Mouse (Mus musculus) right cerebral cortex, postnatal 36 days (tissue): ENCODE measurements around the gene Gm36210.
"Not testable (repeated sequence)": the region's sequence is repeated elsewhere in the genome, so short reads cannot be mapped to it uniquely, and the experiment has no call there.

Source experiments
- DNase-seq, 2 experiments: peaks; one replicate each; pipeline ENCODE4 v3.0.0; 2022; ENCODE audit warnings: low spot score in 2 of 2, mixed read lengths in 1 of 2

Gene Gm36210

DNA sequence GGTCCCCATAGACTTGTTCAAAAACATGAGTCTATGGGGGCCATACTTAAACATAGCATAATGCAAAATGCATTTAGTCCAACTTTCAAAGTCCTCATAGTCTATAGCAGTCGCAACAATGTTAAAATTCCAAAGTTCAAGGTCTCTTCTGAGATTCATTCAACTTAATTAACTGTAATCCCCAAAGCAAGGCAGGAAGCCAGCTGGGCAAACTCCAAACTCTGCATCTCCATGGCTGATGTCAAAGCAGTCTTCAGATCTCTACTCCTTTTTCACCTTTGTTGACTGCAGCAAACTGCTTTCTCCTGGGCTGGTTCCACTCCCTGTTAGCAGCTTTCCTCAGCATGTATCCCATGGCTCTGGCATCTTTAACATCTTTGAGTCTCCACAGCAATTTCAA is 27.3 kb downstream of the Gm36210 start:
- not testable (repeated sequence) for DNase-seq

DNA sequence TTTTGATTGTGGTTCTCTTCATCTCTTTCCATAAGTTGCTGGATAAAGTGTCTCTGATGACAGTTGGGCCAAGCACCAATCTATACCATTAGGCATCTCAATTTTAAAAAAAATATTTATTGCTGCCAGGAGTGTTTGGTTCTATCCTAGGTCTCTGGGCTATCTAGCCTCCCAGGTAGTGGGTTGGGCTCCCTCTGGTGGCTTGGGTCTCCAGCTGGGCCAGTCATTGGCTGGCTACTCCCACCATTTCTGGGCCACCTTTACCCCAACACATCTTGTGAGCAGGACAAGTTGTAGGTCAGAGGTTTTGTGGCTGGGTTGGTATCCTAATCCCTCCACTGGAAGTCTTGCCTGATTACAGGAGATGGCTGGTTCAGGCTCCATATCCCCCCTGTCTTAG is 28.1 kb downstream of the Gm36210 start:
- no peak for DNase-seq

DNA sequence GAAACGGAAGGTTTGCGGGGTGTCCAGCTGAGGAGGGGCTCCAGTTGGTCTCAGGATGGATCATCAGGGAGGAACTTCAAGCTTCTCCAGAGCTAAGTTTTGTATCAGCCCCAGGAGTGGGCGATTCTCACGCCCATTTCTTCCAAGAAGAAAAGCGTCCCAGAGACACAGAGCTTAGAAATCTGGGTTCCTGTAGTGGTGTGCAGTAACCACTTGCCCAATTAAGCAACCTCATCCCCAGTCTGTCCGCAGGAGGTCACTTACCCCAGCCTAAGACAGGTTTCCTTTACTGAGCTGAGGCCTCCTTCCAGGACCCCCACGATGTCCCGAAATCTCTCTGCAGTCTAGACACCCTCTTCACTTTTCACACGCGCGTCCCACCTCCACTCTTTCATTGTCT is 29.1 kb downstream of the Gm36210 start:
- no peak for DNase-seq

DNA sequence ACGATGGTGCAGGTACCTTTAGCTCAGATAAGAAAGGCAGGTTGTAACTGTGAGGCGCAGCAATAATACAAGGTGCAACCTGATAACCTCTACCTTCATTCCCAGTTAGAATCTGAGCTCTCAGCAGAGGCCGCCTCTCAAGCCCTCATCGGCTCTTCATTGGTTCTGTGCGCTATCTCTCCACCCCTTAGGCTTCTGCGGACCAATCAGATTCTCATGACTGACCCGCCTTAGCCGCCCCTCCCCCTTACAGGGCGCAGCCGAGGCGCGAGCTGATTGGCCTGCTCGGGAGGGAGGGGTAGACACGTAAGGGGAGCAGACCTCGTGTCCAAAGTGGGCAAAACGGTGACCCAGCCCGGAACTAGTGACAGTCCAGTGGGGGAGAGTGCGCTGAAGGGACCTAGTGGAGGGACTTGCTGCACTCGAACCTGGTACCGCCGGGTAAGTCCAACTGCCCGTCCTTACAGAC is 29.5 kb downstream of the Gm36210 start, which contains the start of gene Isoc2a:
Gene Isoc2a (plus strand): TSS at position 401 of the 469 bp plus-strand sequence.
- DNase-seq = peak; percentile 77 to 85

DNA sequence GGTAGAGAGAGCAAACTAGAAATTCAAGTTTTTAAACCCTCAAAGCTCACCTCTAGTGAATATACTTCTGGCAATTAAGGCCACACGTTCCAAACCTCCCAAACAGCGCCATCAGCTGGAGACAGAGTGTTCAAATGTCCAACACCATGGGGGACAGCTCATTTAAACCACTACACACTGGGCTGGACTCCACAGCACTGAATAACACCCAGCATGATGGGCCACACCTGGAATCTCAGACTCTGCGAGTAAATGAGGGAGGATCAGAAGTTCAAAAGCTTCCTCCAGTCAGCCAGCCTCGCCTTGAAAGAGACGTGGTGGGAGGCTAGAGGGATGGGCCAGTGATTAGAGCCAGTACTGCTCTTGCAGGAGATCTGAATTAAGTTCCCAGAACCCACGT is 36.2 kb downstream of the Gm36210 start, which contains the start of gene Isoc2b:
Gene Isoc2b (minus strand): TSS at position 126 of the 400 bp plus-strand sequence.
- no peak for DNase-seq

DNA sequence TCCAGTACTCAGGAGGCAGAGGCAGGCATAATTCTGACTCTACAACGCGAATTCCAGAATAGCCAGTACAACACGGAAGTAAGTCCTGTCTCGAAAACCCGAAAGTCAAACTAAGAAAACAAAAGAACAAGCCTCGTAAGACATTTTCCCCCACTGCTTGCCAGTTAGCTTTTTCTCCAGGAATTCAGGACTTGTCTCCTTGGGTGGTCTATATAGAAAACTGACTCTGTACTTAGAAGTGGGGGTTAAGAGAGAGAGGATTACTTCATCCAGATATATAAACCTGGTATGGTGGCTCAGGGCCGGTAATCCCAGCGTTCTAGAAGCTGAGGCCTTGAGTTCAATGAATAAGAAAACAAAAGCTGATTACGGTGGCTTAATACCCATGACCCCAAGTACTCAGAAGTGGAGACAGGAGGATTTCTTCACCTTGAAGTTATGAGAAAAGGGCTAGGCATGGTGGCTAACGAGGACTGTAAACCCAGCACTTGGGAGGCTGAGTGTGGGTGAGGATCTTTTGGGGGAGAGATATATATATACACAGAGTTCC is 39.6 kb downstream of the Gm36210 start:
- no peak for DNase-seq

DNA sequence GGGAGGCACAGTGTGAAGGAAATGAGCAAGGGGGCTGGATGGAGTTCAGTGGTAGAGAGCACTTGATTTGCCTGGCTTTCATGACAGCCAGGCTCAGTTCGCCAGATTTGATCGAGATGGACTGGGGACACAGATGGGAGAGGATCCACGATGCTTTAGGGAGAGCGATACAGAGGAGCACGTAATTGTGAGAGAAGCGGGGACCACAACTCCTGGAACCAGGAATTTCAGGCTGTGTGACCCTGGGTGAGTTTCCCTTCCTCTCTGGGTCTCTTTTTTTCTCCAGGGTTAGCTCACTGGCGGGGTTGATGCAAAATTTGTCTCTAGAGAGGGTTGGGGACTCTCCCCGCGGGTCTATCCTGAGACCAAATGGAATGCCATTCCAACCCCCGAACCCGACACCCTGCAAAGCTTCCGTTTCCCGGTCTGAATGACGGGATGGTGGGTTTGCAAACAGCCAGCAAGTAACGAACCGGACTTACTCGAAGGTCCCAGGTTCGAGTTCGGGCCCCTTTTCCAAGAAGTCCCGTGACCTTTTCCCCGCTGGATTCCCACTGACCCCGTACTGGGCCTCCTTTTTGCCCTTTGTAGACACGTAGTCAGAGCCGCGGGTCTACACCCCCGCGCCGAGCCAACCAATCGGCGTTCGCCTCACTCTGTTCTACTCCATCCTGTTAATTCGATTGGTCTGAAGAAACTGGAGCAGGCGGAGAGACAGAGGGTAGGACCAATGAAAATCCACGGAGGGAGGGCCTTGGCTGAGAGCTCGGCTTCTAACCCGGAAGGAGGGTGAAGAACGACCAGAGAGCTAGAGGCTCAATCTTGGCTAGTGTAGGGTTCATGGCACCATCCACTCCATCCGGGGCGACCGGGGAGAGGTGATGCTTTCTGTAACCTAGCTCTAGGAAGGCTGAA is 40.5 kb downstream of the Gm36210 start:
- DNase-seq = peak; percentile 93 to 95

DNA sequence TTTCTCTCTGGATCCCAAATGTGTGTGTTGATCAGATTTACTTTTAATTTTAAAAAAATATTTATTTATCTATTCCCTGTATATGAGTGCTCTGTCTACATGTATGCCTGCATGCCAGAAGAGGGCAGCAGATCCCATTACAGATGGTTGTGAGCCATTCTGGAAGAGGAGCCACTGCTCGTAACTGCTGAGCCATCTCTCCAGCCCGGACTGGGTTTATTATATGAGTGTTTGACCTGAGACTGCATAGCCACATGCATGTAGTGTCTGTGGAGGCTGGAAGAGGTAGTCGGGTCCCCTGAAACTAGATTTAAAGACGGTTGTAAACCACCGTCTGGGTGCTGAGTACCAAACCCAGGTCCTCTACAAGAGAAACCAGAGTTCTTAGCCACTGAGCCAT is 41.2 kb downstream of the Gm36210 start:
- DNase-seq = no peak

DNA sequence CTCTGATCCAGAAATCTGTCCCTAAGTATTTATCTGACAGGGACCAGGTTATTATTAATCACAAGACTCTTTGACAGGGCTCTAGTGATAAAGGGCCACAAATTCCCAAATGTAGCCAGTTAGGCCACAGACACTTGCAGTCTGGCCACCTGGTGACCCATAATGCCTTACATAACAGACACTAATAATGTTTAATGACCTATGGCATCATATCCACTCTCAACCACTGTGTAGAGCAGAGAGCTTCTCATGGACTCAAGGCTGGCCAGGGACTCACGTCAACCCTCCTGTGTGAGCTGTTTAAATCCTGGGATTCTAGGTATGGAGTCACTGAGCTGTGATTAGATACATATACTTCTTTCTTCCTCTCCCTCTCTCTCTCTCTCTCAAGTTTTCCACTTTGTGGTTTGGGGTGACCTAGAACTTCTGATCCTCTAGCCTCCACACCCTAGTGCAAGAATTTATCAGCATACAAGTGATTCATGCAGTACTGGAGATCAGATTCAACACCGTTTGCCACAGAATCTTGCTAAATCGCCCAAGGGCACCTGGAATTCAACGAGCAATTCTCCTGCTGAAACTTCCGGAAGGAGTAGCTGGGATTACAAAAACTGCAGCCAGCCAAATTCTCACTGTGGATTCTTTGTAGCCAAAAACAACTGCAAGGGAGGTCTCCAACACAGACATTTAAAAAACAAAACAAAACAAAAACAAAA is 42.0 kb downstream of the Gm36210 start:
- no peak for DNase-seq

DNA sequence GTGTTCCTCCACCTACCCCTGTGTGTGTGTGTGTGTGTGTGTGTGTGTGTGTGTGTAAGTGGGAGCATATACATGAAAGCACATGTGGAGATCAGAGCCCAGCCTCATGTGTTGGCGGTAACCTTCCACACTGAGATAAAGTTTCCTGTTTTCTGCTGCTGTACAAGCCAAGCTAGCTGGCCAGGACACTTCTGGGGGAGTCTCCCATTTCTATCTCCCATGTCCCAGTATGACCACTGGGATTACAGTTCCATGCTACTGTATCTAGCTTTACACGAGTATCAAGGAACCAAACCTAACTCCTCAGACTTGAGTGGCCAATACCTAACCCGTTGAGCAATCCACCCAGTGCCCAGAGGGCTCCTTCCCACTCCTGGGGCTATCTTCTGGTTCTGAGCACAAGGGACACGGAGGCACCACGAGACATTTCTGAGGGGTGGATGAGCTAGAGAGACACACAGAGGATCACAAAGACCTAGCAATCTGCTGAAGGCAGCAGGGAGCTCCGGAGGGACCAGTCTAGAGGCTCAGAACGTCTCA is 42.7 kb downstream of the Gm36210 start:
- DNase-seq = no peak

DNA sequence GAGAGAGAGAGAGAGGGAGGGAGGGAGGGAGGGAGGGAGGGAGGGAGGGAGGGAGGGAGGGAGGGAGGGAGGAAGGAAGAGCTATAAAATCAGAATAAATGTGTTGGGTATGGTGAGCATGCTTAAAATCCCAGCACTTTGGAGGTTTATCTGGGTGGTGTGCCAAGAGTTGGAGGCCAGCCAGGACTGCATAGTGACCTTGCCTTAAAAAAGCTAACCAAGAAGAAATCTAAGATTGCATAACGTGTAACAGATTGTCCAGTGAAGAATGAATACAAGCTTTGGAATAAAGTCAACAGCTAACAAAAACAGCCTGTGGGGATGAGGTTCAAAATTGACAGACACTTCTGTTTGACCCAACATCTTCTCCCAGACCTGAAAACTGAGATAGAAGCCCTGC is 43.3 kb downstream of the Gm36210 start:
- no peak for DNase-seq

DNA sequence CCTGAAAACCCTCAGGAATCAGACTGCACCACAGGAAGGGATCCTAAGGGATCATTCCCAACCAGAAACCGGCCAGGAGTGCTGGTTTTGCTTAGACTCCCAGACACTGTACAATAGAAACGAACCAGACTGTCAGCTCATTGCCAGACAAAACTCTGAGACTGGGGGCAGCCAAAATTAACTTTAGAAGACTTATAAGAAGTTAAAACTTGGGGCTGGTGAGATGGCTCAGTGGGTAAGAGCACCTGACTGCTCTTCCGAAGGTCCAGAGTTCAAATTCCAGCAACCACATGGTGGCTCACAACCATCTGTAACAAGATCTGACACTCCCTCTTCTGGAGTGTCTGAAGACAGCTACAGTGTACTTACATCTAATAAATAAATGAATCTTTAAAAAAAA is 45.4 kb downstream of the Gm36210 start:
- DNase-seq = not testable (repeated sequence)

DNA sequence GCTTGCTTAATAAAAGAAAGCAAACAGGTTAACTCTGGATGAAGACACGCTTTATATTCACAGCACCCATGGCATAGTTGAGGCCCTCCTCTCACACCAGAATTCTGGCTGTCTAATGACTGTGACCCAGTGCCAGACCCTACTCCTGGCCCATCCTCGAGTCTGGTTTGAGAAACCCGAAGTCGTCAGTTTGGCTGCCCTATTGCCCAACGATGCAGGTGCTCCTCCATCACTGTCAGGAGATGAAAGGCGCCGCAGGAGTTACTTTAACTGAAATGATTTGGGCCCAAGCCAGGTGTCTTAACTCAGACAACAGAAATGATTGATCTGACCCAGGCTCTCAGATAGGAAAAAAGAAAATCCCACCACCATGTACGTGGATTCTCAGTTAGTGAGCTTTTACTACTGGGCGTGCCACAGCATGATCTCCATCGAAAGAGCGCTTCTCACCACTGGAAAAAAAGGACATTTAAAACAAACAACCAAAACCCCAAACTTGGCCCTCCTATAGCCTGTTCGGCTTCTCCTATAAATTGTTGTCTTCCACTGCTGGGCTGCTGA is 46.8 kb downstream of the Gm36210 start:
- no peak for DNase-seq

DNA sequence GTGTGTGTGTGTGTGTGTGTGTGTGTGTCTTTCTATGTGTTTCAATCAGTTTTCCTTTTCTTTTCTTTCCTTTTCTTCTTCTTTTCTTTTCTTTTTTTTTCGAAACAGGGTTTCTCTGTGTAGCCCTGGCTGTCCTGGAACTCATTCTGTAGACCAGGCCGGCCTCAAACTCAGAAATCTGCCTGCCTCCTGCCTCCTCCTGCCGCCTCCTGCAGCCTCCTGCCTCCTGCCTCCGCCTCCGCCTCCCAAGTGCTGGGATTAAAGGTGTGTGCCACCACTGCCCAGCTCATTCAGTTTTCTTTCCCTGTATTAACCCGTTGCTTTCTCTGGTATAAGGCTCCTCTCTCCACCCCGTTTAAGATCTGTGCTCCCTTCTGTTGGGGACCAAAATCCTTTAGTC is 49.0 kb downstream of the Gm36210 start:
- no peak for DNase-seq

DNA sequence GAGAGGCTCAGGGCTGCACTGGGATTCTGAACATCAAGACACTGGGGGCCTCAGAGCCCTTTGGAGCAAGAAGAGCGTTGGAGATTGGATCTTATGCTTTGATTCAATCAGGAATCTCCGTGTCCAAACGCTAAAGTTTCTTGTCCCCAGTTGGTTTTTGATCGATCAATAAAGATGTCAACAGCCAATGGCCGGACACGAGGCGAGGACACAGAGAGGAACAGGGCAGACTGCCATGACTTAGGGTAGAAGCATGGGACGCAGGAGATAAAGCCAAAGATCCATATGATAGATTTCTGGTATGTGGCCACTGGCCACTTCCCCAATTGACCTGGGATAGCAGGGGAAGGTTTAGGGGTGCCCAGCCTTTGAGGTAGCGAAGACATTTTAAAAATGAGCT is 49.8 kb downstream of the Gm36210 start:
- no peak for DNase-seq

DNA sequence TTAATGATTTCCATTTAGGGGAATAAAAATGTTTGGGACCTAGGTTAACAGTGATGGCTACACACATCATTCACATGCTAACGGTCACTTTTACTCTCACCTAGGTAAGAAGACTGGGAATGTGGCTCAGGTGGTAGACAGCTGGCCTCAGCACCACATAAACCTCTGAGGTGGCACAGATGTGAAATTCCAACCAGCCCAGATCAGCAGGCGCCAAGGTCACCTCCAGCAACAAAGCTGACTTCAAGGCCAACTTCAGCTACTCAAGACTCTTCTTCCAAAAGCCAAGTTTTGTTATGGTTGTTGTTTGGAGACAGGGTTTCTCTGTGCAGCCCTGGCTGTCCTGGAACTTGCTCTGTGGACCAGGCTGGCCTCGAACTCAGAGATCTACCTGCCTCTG is 52.7 kb downstream of the Gm36210 start:
- DNase-seq = no peak

DNA sequence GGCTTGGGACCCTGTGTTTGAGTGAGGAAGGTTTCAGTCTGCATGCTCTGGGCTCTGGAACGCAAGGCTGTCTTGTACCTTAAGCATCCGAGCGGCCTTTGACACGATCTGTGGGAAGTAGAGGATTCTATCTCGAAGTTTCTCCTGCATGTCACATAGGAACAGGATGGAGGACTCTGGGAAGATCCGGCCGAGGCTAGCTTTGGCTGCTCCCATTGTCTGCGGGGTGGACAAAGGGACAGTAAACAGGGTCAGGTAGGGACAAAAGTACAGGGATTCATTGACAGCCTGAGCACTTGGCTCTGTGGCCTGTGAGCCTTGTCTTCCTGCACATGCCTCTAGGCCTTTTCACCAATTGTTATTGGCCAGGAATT is 55.0 kb downstream of the Gm36210 start:
- no peak for DNase-seq

DNA sequence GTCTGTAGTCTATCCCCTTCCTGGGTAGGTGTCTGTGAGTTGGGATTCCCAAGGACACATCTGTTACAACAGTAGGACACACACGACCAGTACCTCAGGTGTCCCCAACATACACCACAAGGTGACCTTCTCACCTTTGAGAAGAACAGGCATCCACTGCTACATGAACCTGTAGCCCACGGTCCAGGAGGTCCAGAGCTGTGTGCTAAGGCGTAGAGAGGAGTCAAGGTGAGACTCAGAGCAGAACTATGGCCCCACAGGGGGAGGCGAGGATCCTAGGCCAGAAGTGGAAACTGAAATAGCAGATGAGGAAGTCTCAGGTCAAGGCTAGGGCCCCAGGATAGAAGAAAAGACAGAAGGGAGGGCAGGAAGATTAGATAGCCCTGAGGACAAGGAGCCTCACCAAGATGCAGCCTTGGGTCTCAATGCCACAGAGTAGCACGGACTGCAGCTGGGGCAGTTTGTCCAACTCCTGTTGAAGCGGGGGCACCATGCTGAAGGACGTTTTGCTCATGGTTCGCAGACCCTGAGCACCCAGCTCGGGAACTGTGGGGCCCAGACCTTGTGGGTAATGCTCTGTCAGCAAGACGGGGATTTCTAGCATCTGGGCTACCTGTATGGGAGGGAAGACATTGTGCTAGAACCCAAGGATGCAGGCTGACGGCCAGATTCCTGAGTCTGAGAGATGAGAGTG is 55.5 kb downstream of the Gm36210 start:
- no peak for DNase-seq

DNA sequence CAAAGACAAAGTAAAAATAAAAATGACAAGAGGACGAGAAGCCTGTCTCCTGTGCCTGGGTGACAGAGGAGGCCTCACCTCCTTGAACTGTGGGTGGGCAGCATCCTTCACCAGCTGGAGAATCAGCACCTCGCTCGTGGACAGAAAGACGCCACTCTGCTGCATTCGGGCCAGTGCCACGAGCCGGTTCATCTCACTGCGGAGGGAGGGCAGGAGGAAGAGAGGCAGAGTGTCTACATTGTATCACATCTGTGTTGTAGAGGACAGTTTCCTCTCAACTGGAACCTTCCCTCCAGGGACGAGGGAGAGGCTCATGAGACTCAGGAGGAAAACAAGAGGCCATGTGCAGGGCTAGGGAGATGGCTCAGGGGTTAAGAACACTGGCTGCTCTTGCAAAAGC is 56.9 kb downstream of the Gm36210 start:
- no peak for DNase-seq
